Mouse (Mus musculus): ENCODE data around the gene Nanp. TPM values are rescaled to one million over a fixed set of nuclear protein-coding genes. Genes with fewer than 3 reads are reported as not detected.

Gene Nanp
- total RNA-seq, 2 experiments from 2014 or later: 23.5 to 23.6 TPM

GRCm38 (mm10) chr2:151000402-151001178 is 38.6 kb downstream of the Nanp start:
- peak in 1 of 2 experiments; percentile 46 for DNase-seq (ENCODE audit: extremely low spot score in 1 of 2, low spot score in 1 of 2)

DNA sequence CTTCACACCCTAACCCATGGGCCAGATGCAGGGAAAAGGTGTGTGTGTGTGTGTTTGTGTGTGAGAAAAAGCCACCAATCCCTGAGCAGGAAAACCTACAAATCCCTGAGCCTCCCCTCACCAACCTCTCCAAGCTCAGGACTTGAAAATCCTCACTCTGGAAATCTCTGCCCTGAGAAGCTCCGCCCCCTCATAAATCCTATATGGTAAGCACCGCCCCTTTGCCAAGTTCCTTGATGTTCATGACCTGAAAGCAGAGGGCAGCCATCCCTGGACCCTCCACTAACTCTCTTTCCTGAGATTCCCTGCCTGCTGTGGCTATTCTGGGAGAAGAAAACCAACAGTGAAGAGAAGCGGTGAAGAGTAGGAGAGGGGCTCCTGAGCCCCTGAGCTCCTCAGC is 40.2 kb downstream of the Nanp start:
- DNase-seq (ENCODE audit: extremely low spot score in 1 of 2, low spot score in 1 of 2): no peak

DNA sequence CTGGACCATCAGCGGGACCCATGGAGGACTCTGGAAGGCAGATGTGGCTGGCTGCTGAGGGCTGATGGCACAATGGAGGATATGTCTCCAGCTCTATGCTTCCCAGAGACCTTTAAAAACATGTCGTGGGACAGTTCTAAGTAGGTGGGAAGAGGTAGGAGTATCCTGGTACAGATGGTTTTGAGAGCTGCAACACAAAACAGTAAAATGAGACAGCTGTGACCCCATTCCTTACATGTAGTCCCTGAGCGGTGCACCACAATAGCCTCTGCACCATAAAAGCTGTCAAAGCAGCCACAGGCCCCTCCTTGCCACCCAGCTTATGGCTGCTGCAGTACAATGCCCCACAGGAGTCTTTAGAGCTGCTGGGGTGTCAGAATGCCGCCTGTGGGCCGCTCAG is 41.6 kb downstream of the Nanp start:
- DNase-seq (ENCODE audit: extremely low spot score in 1 of 2, low spot score in 1 of 2): no peak

- no peak for DNase-seq (ENCODE audit: extremely low spot score in 1 of 2, low spot score in 1 of 2)
These were observed 43.9 kb downstream of the Nanp start for GRCm38 (mm10) chr2:150995324-150995723.

GRCm38 (mm10) chr2:150991050-150991449 is 48.1 kb downstream of the Nanp start:
- DNase-seq (ENCODE audit: extremely low spot score in 1 of 2, low spot score in 1 of 2): no peak

GRCm38 (mm10) chr2:150990506-150990905 is 48.7 kb downstream of the Nanp start:
- DNase-seq (ENCODE audit: extremely low spot score in 1 of 2, low spot score in 1 of 2): no peak

- no peak for DNase-seq (ENCODE audit: extremely low spot score in 1 of 2, low spot score in 1 of 2)
These were observed 53.8 kb downstream of the Nanp start for GRCm38 (mm10) chr2:150985359-150985758.

DNA sequence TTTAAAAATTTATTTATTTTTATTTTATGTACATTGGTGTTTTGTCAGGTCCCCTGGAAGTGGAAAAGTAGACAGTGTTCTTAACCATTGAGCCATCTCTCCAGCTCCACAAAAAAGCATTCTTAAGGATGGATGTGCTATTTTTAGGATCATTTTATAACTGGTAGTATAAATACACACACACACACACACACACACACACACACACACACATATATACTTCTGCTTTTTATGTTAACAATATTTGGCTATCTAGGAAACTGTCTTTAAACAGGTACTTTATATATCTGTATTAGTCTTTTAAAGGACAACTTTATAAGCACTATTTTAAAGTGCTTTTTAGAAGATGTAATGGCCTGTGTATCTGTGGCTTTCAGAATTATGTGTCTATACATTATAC is 57.1 kb downstream of the Nanp start:
- no peak for DNase-seq (ENCODE audit: extremely low spot score in 1 of 2, low spot score in 1 of 2)

DNA sequence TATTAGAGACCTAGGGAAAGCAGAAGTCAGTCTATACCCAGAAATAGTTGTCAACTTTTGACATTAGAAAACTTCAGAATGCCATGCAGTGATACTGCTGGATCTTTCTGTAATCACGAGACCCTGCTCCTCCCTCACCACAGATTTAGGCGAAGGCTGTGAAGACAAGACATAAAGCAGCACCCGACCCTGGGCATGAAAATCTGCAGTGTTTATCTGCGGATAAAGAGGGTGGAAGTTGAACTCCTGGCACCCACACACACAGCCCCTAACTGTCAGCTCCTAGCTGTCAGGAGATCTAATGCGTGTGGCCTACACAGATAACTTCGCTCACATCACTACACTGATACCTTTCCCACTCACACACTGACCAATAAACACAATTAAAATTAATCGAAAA is 57.7 kb downstream of the Nanp start:
- no peak for DNase-seq (ENCODE audit: extremely low spot score in 1 of 2, low spot score in 1 of 2)

DNA sequence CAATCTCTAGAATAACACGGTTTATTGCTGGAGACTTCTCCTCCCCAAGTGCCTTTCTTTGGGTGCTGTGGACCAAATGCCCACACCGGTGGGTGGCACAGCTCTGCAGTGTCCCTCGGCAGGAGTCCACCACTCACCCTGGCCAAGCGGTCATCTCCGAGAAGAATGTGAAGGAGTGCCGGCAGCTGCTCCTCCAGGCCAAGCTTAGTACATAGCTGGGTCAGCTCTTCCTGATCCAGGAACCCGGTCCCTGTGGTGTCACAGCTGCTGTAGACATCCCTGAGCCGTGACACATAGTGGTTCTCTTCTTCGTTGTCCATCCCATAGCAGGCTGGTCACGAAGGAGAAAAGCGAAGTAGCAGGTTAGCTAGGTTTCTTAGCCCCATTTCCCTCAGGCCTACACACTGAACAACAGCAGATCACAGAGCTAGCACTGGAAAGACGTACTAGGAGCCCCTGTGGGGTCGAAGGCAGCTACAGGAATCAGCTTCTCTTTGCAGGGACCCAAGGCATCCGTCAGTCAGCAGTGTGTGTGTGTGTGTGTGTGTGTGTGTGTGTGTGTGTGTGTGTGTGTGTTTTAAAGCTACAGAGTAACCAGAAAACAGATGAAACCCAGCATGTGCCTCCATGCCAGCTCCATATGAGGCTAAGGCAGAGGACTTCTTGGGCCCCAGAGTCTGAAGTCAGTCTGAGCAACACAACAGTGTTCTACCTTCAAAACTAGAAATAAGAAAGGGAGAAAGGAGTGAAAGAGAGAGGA is 59.2 kb downstream of the Nanp start:
- no peak for DNase-seq (ENCODE audit: extremely low spot score in 1 of 2, low spot score in 1 of 2)

Other genes with a start within 250 kb of the Nanp start
- gene Abhd12, start 134.7 kb downstream of the Nanp start, total RNA-seq (2021): 100 to 1,000 TPM; 296 to 326 TPM
- gene Gins1, start 134.0 kb downstream of the Nanp start, total RNA-seq (2021): 1 to 10 TPM; 2.7 to 2.9 TPM
- gene Ninl, start within 50 bp of the Nanp start, total RNA-seq (2021): 1 to 10 TPM; 4.0 to 7.3 TPM
- not detected for gene Gm14151, start 53.0 kb upstream of the Nanp start, total RNA-seq (2021)
- not detected for gene Gm14147, start 58.8 kb upstream of the Nanp start, total RNA-seq (2021)

Measured in layer of hippocampus, postnatal 25 days (tissue).